Mouse (Mus musculus) C2C12 (cell line): ENCODE measurements around the gene Ror2. TPM values are rescaled to one million over a fixed set of nuclear protein-coding genes. Genes with fewer than 3 reads are reported as not detected.

Source experiments
- H3K27me3 ChIP-seq: one replicate; pipeline ENCODE4 v1.6.1; 2011; ENCODE audit not compliant: control insufficient read depth, insufficient read depth, insufficient read length
- H3K36me3 ChIP-seq: one replicate; pipeline ENCODE4 v1.6.1; 2011; ENCODE audit not compliant: control insufficient read depth, insufficient read depth
- H3K4me3 ChIP-seq: one replicate; pipeline ENCODE4 v1.5.1; 2011; ENCODE audit warnings: mild to moderate bottlenecking, control low read depth; ENCODE audit not compliant: poor library complexity, insufficient read depth, severe bottlenecking
- H3K79me2 ChIP-seq: one replicate; pipeline ENCODE4 v1.6.1; 2011; ENCODE audit not compliant: control insufficient read depth, insufficient read depth
- H3K79me3 ChIP-seq: one replicate; pipeline ENCODE4 v1.6.1; 2011; ENCODE audit warnings: low read depth, control low read depth
- H3ac ChIP-seq: one replicate; pipeline ENCODE3; 2011; ENCODE audit warnings: low read depth; ENCODE audit not compliant: control insufficient read depth, insufficient read length
- CEBPB ChIP-seq: IDR thresholded peaks from one replicate; pipeline ENCODE4 v1.6.1; 2011; ENCODE audit warnings: low read depth, mild to moderate bottlenecking, control low read depth, moderate library complexity
- CTCF ChIP-seq: IDR thresholded peaks from one replicate; pipeline ENCODE4 v1.5.1; 2011; ENCODE audit not compliant: control insufficient read depth, insufficient read depth, insufficient read length
- FOSL1 ChIP-seq: IDR thresholded peaks from one replicate; pipeline ENCODE4 v1.8.0; 2011; ENCODE audit warnings: mild to moderate bottlenecking, low read length; ENCODE audit not compliant: poor library complexity, insufficient read depth, severe bottlenecking
- MAX ChIP-seq: IDR thresholded peaks from one replicate; pipeline ENCODE4 v1.6.1; 2011; ENCODE audit warnings: mild to moderate bottlenecking, control low read depth
- MYOD1 ChIP-seq: IDR thresholded peaks from one replicate; pipeline ENCODE4 v1.6.1; 2011; ENCODE audit warnings: low read depth; ENCODE audit not compliant: control insufficient read depth, insufficient read length
- MYOG ChIP-seq: IDR thresholded peaks from one replicate; pipeline ENCODE4 v1.6.1; 2011; ENCODE audit not compliant: control insufficient read depth, insufficient read length; ENCODE audit errors: extremely low read depth
- USF1 ChIP-seq: IDR thresholded peaks from one replicate; pipeline ENCODE4 v1.6.1; 2011; ENCODE audit warnings: low read depth, mild to moderate bottlenecking, control low read depth, moderate library complexity
- polyA plus RNA-seq: library from polyadenylated mRNA; unstranded; fragments of >200 nt; fragmentation: generic; extraction: Trizol; gene quantifications from one replicate; pipeline ENCODE4 v1.2.1, GENCODE M21; 2012; ENCODE audit warnings: missing spikeins

Gene Ror2
- polyA plus RNA-seq, 1 experiment = 0.13 TPM

- Histone ChIP-seq H3K79me2 (no peaks in the 10 kb centered on the region), H3K36me3 (no peaks in the 10 kb centered on the region), H3ac (no peak overlapping the region), H3K4me3 (no peak overlapping the region), H3K79me3 (no peaks in the 10 kb centered on the region), H3K27me3 (peaks cover 52% of the 10 kb centered on the region)
- TF ChIP-seq MAX = no peak
Observed at GRCm38 (mm10) chr13:53156282-53156681, 129.6 kb downstream of the Ror2 start.

- Histone ChIP-seq H3K27me3 (peaks cover 25% of the 10 kb centered on the region), H3K4me3 (no peak overlapping the region), H3K79me3 (no peaks in the 10 kb centered on the region), H3K36me3 (no peaks in the 10 kb centered on the region), H3K79me2 (no peaks in the 10 kb centered on the region), H3ac (no peak overlapping the region)
- TF ChIP-seq MAX = no peak
- TF ChIP-seq MYOG = no peak
- TF ChIP-seq USF1 = no peak
- TF ChIP-seq FOSL1 = no peak
- TF ChIP-seq CTCF = no peak
- TF ChIP-seq CEBPB = no peak
- no peak for TF ChIP-seq MYOD1
Observed at GRCm38 (mm10) chr13:53145511-53145910, 140.4 kb downstream of the Ror2 start.

- no peaks in the 10 kb centered on the region for H3K79me2 ChIP-seq
- H3ac ChIP-seq = no peak overlapping the region
- peaks cover 12% of the 10 kb centered on the region for H3K27me3 ChIP-seq
- H3K36me3 ChIP-seq = no peaks in the 10 kb centered on the region
- no peak overlapping the region for H3K4me3 ChIP-seq
- no peaks in the 10 kb centered on the region for H3K79me3 ChIP-seq
- TF ChIP-seq MYOD1 (no peak), CEBPB (no peak), FOSL1 (no peak), CTCF (no peak), MAX (no peak), MYOG (no peak), USF1 (no peak)
Observed at GRCm38 (mm10) chr13:53143076-53143475, 142.8 kb downstream of the Ror2 start.

GRCm38 (mm10) chr13:53142268-53142667, 143.7 kb downstream of the Ror2 start:
- no peaks in the 10 kb centered on the region for H3K36me3 ChIP-seq
- H3K79me2 ChIP-seq = no peaks in the 10 kb centered on the region
- H3K79me3 ChIP-seq = no peaks in the 10 kb centered on the region
- no peak overlapping the region for H3ac ChIP-seq
- TF ChIP-seq MAX (no peak), MYOG (no peak), USF1 (no peak), CEBPB (no peak), FOSL1 (no peak), MYOD1 (no peak), CTCF (no peak)
- peaks cover 8% of the 10 kb centered on the region for H3K27me3 ChIP-seq
- no peak overlapping the region for H3K4me3 ChIP-seq

- Histone ChIP-seq H3K4me3 (no peak overlapping the region), H3K79me2 (no peaks in the 10 kb centered on the region)
- TF ChIP-seq MAX (no peak), CEBPB (no peak), CTCF (no peak), FOSL1 (no peak), USF1 (no peak), MYOD1 (no peak)
Observed at GRCm38 (mm10) chr13:53140298-53140697, 145.6 kb downstream of the Ror2 start.

DNA sequence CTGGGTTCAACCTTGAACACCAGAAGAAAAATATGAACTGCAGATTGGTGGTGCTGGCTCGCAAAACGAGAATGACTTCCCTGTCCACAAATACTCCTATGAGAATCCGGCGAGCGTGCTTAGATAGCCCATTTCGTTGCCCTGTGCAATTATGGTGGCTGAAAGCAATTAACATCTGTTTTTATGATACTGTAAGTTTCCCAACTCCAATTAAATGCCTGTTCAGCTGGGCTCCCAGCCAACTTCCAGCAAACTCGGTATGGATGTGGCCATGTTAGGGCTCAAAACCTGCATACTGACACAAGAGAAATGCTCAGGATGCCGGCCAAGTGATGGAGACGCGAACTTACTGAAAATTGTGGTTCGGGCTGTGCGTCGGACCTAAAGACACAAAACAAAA, 155.4 kb downstream of the Ror2 start:
- no peak overlapping the region for H3ac ChIP-seq
- TF ChIP-seq MYOG = no peak
- TF ChIP-seq USF1 = no peak
- no peak for TF ChIP-seq CEBPB
- TF ChIP-seq CTCF = no peak
- TF ChIP-seq FOSL1 = no peak
- TF ChIP-seq MYOD1 = no peak
- TF ChIP-seq MAX = no peak
- no peaks in the 10 kb centered on the region for H3K79me3 ChIP-seq
- no peak overlapping the region for H3K4me3 ChIP-seq
- H3K79me2 ChIP-seq = no peaks in the 10 kb centered on the region
- peaks cover 29% of the 10 kb centered on the region for H3K27me3 ChIP-seq
- H3K36me3 ChIP-seq = no peaks in the 10 kb centered on the region

More at GRCm38 (mm10) chr13:53140298-53140697, 145.6 kb downstream of the Ror2 start:
- H3K27me3 ChIP-seq = peaks cover 3% of the 10 kb centered on the region
- H3K79me3 ChIP-seq = no peaks in the 10 kb centered on the region
- no peaks in the 10 kb centered on the region for H3K36me3 ChIP-seq
- no peak overlapping the region for H3ac ChIP-seq
